Mouse (Mus musculus) fat pad, adult 2 months (tissue): ENCODE results near the gene Dapk1.

Source experiments
- DNase-seq: peaks from one replicate; pipeline ENCODE4 v3.0.0-alpha.2; 2011; ENCODE audit warnings: low read depth, low spot score; ENCODE audit errors: extremely low read depth

Dapk1 gene

DNA sequence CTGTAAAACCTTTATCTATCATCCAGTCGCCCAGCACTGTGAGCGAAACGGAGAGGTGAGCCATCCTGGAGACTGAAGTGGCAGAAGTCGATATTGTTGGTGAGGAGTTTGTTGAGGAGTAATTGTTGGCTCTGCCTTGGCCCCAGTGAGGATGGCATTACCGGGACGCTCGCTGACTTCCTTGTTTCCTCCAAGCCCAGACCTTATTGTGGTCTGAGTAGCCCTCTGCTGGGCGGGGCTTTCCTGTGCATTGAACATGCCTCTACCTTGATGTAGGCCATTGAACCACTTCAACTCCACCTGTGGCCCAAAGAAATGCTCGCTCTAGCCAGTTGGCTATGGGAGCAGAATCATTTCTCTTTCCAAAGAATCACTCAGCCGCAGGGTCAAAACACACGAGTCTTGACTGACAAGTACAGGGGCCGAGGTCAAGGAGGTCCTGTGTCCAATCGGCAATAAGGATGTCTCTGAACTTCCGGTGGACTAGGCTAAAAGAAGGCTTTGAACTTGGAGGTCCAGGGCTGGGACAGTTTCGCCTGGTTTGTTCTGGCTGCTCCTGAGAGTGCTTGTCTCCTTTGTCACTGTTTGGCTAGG is 13.4 kb downstream of the Dapk1 start:
- no peak for DNase-seq

DNA sequence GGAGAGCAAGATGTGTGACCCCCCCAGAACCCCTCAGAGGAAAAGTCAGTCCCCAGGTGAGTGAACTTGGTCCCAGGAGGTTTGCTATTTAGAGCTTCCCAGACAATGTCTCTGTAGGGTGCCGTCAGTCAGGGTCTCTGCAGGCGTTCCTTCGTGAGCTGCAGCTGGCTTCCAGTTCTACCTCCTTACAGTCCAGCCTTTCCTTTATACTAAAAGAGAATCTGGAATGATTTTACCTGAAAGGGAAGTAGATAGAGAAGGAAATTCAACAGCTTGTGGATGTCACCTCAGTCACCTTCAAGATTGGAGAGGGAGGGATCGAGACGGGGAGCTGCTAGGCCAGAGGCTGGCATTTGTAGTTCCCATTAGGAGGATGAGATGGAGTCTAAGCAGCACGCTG is 14.3 kb downstream of the Dapk1 start:
- no peak for DNase-seq

DNA sequence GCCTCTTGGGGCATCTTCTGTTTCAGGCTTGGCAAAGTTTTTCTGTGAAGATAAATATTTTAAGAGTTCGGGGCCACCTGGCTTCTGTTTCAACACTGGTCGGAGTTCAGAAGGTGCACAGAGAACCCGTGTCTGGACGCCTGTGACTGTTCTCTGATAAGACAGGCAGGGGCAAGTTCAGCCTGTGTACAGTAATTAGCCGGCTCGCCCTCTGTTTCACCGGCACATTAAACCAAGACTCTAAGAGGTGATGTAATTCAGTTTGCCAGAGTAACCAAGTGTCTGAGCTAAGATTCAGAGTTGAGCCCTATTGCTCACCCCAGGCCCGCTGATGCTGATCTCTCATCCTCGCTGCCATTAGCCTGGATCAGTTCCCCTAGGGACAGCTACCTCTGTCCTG is 16.5 kb downstream of the Dapk1 start:
- no peak for DNase-seq

DNA sequence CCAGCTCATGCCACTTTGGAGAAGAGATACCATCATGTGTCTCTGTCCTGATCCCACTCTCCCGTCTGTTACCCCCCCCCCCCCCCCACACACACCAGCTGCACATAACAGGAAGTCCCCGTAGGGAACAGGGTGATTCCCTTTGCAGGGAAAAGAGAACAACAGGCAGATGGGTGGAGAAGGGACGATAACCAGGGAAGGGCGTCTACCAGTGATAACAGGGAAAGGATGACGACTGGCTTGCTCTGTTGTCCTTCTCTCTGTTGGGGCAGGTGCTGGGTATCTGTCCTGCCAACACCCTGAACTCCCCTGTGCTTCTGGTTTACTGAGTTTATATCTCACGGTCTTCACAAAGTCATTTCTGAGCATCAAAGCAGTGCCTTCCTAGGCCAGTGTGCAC is 18.0 kb downstream of the Dapk1 start:
- DNase-seq = no peak

DNA sequence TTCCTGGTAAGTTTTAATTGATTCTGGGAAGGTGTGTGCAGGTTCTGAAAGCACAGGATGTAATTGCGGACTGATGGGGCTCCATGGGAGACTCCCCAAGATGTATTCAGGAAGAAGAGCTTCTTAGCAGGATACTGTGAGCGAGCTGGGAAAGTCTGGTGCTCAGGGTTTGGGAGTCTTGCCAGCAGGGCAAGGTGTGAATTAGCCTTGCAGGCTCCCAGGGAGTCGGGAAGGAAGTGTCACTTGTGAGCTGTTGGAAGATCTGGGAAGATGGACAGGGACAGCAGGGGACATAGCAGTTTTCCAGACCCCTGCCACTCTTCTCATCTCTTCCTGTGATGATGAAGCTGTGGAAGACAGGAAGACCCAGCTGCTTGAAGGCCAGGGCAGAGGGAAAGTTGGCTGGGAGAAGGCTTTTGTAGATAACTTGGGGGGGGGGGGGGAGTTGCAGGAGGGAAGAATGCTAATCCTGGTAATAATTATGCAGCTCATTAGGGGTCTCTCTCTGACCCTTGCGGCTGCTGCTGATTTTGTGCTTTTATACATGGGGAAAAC is 19.7 kb downstream of the Dapk1 start:
- no peak for DNase-seq

DNA sequence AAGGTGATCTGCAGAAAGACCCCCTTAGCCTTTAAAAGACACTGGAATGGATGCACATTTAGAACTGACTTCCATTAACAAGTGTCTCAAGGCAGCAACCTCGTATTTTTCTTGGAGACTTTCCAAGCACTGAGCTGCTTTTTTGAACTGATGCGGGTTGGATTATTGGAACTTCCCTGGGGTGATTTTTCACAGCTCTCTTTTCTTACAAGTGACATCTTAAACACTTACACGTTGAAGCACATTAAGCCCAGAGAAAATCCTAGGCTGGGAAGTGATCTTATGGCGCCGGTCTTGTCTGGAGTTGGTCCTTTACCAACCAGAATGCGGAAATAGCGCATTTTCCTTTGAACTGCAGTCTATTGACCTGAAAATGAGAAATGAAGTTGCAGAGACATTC is 23.8 kb downstream of the Dapk1 start:
- peak; percentile 47 for DNase-seq

DNA sequence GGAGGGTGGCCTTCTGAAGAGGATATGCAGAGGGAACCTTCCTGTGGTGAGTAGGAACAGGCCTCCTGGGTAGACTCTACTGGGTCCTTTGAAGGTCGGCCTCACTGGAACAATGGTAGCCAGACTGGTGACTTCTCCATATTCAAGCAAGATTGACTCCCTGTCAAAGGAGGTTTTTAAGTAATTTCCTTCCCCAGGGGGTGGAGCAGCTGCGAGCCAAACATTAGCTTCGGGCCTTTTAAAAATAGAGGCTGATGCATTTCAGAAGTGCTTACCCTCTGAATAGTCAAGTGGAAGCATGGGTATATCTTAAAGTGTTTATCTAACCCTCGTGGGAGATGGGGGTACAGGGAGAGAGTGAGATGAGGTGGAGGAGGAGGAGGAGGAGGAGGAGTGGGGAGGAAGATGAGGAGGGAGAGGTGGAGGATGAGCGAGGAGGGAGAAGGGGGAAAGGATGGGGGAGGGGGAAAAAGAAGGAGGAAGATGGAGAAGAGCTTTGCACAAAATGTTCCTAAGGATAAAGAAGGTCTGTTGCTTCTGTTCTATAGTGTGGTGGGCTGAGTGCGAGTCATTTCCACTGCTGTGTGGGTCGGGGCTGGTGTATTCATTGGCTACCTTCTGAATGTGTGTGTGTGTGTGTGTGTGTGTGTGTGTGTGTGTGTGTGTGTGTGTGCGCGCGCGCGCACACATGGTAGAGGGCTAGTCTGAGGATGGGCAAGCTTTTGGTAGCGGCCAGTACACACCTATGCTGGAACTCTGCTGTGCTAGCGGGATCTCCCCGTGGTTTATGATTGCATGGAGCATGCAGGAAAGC is 26.3 kb downstream of the Dapk1 start:
- DNase-seq = no peak

DNA sequence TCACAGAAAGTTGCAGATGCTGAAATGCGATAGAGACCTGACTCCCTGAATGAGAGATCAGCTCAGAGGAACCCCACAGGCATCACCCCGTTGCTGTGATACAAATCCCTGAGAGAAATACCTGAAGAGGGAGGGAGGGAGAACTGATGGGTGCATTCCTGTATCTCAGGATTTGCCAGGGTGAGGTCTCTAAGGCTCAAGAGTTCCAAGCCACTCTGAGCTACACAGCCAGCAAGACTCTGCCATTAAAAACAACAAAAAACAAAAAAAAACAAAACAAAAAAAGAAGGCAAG is 26.9 kb downstream of the Dapk1 start:
- no peak for DNase-seq

DNA sequence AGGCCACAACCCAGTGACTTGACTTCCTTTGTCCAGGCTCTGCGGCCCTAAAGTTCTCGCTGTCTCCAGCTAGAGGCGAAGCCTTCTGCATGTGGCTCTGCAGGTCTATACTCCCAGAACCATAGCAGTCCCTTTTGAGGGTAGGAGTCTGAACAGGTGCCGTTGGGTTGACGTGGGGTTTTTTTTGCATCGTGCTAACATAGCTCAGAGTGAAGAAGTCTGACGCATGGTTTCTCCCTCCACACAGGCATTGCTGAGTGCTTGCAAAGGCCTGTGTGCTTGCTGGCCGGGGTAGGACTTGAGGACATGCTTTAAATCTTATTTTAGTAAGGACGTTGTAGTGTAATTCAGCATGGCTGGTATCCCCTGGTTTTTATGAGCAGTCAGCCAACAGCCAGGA is 27.7 kb downstream of the Dapk1 start:
- no peak for DNase-seq

DNA sequence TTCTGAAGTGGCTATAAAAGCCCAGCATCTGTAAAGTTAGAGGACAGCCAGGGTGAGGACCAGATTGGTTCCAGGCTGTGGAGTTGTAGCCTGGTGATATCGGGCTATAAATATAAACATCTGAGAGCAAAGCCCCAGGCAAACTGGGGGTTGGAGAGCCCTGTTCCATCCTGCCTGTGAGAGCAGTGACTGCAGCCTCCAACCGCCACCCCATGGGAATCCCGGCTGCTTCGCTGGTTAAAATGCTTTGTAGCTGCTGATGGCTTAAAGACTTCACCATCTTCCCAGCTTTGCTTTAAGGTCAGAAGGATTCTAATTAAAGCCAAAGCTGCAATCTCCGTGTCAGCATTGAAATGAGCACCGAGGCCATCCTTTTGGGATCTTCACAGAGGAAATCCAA is 32.2 kb downstream of the Dapk1 start:
- no peak for DNase-seq

DNA sequence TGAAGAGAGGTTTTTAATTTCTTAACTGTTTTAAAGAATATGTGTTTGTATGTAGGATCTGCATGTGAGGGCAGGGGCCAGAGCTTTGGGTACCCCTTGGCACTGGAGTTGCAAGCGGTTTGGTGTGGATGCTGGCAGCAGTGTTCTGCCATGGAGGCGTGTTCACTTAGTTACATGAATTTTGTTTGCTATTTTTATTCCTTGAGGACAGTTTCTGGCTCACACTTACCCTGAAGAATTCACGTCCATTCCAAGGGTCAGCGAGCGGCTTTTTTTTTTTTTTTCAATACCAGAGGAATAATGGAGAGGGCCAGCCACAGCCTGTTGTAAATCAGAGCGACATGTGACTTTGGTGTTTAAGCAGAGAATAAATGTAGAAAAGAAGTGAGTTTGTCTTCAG is 33.9 kb downstream of the Dapk1 start:
- no peak for DNase-seq

DNA sequence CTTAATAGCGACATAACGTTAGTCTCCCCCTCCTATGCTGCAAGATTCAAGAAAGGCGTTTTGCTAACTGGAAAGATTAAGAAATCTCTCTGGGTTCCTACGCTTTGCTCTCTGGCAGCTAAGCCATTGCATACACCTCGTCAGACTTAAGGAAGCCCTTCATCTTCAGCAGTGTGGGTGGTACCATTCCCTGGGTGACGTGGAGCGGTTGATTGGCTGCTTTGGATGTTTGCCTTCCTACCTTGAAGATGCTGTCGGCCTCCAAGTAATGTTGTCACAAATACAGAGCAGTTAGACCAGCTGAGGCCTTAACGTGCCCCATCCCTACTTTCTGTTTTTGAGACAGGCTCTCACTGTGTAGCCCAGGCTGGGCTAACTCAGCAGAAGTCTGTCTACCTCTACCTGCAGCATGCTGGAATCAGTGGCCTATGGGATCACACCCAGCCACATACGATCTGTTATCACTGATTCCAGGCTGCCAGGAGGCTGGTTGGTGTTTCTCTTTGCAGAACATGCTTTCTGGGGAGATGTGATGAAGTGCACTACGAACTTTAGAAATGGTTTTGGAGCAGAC is 37.8 kb downstream of the Dapk1 start:
- no peak for DNase-seq

DNA sequence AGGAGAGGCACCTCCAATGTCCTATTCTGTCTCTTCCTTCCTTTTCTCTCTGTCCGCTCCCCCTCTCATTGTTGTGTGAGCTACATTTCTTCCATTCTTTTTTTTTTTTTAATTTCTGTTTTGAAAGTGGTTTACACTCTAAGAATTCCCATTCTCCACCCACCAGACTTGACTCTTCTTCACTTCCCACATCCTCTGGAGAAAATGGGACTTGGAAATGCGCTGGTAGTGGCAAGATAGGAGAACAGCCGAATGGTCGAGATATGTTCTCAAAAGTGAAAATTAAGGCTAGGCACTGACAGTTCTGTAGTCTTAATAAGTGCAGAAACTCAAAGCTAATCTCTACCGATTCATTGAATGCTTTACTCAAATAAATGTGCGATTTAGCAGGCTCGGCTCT is 38.7 kb downstream of the Dapk1 start:
- DNase-seq = no peak

DNA sequence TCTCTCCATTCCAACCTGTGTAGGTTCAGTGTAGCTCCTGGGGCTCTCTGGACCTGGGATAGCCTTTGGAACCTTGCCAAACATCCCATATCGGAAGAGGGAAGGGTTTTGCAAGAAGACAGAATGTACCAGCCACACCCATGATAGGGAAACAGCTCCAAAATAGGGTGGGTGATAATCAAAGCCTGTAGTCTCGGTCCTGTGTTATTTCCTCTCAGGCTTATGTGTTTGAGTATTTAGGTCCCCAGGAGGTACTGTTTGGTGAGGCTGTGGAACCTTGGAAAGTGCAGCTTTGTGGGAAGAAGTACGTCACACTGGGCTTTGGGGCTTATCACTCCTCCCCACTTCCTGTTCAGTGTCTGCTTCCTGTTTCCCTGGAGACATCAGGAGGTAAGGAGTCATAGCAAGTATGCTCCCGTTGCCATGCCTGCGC is 42.7 kb downstream of the Dapk1 start:
- no peak for DNase-seq

DNA sequence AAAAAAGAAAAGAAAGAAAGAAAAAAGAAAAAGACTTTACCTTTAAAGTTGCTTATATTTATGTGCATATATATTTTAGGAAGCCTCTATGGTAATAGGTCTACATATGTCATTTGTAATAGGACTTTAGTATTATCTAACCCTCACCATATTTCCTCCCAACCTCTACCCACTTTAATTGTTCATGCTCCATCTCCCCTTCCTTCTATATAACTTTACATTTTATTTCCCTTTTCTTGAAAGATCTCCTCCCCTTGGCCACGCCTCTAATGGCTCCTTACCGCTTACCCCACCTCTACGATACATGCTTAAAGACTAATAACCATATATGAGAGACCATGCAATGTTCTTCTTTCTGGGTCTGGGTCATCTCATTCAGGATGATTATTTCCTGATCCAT is 45.0 kb downstream of the Dapk1 start:
- DNase-seq = no peak

DNA sequence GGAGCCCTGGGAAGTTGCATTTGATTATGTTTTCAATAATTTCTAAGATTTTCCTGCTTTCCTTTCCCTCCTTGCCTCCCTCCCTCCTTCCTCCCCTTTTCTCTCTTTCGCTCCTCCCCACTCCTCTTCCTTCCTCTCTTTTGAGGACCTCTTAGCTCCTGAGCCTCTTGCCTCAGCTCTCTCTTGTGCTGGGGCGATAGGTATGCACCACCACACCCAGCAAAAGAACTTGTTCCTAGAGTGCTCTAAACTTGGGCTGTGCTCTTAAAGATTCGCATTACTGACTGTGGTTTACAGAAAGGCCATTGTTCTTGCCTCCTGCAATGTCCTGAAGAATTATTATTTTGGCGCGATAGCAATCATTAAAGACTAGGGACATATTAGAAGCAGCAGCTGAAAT is 46.6 kb downstream of the Dapk1 start:
- no peak for DNase-seq

DNA sequence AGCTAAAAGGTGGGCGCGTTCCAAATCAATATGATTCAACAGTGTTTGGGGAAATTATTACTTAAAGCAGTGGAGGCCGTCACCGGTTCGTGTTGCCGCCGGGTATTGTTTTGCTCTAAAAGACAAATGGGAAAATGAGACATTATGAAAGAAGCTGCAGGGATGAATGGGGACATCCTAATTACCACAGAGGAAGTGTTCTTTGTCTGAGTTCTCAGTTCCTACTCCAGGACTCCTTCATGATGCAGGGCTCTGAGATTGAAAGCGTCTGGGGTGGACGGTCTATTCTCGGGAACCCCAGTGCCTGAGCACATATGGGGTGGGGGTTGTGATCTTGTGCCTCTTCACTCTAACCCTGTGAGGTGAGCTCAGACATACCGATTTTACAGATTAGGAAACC is 48.3 kb downstream of the Dapk1 start:
- no peak for DNase-seq

DNA sequence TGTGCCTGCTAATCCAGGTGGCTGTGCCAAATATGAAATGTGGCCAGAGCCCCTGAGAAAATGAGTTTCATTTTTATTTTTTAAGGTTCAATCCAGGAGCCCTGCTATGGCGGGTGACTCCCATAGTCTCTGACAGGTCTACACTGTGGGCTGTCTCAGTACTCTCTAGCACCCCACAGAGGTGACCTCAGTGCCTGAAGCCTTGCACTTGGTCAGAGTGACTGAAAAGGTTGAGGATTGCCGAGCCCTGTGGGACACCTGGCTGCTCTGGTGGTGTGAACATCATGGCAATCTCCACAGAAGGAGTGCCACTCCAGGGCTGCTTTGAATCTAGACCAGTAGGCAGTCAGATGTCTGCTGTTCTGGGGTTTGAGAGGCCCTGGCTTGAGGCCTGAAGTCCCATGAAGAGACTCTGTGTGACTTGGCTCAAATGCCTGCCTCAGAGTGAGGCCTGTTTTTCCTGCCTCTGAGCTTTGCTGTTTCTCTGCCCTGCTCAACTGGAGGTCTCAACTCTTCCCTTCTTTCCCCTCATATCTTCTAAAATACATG is 52.3 kb downstream of the Dapk1 start:
- no peak for DNase-seq

DNA sequence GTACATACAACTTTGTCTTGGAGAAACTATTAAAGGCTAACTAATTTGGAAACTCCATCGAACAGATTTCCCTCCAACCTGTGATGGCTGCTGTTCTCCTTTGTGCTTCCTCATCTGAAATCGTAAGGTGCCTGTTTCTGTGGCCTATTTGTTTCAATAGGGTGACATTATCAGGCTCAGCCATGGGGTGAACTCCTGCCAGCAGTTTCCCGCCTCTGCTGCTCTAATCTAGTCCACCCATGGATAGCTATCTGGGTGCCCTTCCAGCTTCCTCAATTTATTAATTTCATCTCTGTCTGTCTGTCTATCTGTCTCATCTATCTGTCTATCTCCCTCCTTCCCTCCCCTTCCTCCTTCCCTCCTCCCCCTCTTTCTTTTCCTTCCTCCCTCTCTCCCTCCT is 53.5 kb downstream of the Dapk1 start:
- DNase-seq = no peak

DNA sequence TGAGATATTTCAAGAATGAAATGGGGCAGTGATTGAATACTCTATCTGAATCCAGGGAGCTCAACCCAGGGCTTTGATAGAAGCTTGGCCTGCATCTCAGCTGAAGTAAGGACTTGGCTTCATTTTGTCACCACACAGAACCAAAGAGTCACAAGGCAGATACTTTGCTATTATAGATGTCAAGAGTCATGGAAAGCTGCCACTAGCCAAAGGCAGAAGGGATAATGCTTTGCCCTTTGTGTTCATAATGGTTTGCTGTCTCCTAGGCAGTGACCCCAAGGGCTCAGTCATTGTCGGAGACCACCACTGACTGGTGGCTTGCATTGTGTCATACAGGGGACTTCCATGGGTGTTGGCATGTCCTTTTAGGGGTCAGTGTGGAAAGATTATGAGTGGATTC is 57.9 kb downstream of the Dapk1 start:
- peak; percentile 68 for DNase-seq

DNA sequence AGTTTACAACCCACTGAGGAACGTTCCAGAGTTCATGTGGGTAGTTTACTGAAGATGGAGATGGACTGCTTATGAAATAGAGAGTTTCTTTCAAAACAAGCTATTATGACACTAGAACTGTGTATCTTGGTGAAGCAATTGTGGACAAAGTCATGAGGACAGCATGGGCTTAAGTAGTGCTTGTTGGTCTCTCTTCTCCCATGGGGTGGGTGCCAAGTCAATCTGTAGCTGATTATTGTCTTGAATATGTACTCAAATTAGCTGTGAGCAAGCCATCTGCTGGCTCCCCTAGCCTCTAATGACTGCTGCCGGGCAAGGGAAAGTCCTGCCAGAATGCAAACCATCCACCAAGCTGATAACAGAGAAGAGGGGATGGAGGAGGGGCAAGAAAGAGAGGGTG is 58.3 kb downstream of the Dapk1 start:
- DNase-seq = peak; percentile 96

DNA sequence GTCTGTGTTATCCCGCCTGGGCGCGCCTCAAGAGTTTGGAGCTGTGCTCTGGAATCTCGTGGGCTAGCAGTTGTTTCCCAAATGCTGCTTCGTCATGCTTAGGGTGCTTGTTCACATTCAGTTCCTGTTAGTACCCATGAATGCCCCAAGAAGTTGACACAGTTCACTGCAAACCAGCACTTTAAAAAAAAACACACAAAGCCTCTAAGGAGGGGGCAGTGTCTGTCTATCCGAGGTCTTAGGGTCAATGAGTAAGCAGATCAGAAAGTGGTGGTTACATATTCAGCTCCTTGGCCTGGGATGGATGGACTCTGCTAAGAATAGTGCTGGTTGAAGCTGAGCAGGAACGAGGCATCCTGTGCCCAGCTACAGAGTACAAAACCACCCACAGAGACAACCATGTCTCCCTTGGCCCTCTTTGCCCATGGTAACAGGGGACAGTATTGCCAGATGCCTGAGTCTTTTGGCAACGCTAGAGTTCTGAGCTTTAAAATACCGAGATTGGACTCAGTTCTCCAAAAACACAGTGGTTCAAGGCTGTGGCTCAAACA is 59.0 kb downstream of the Dapk1 start:
- no peak for DNase-seq
